Mouse (Mus musculus) activated CD4-positive, CD25-positive, alpha-beta regulatory T cell, adult 9 weeks (primary cell): ENCODE results near the gene Ackr3. TPM values are rescaled to one million over a fixed set of nuclear protein-coding genes. Genes with fewer than 3 reads are reported as not detected.

Experiments used
- polyA plus RNA-seq: library from polyadenylated mRNA; unstranded; fragments of 100-300 nt; shearing (Covaris generic); gene quantifications from one replicate; pipeline ENCODE4 v1.2.1, GENCODE M21; 2017

Gene Ackr3
- not detected for polyA plus RNA-seq

GRCm38 (mm10) chr1:90203783-90204690 lies at the start of gene Ackr3:
TSS of gene Ackr3 (plus strand) at chr1:90203980.

Other genes with a start within 250 kb of the Ackr3 start
- gene Asb18, start 189.3 kb upstream of the Ackr3 start, polyA plus RNA-seq = not detected
- gene Iqca, start 50.6 kb upstream of the Ackr3 start, polyA plus RNA-seq = not detected